Mouse (Mus musculus) monocyte, adult 59 days (primary cell): ENCODE measurements around the gene Lalba. TPM values are rescaled to one million over a fixed set of nuclear protein-coding genes. Genes with fewer than 3 reads are reported as not detected.

Source experiments
- total RNA-seq, 2 experiments: library from RNA; stranded (reverse); gene quantifications; one replicate each; pipeline ENCODE4 v1.2.4; 2023

The Lalba gene
- under 1 TPM in 1 of 2 experiments, not detected in 1; 0.73 TPM for total RNA-seq

DNA sequence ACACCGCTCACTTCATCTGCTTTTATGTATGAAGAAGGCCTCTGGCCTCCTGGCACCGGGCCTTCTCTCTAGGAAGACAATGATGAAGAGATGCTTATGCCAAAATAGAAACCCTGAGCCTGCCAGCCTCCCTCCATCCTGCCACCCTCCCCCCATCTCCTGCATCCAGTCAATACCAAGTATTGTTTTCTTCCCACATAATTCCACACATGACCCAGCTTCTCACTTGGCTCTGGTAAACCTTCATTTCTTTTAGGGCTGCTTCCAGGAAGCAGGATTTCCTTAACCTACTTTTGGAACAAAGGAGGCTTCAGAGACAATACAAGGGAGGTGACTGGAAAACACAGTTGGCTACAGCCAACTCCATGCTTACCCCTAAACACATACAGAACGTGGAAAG is at the start of gene Lalba:
Gene Lalba (minus strand): TSS at position 21 of the 400 bp plus-strand sequence.

DNA sequence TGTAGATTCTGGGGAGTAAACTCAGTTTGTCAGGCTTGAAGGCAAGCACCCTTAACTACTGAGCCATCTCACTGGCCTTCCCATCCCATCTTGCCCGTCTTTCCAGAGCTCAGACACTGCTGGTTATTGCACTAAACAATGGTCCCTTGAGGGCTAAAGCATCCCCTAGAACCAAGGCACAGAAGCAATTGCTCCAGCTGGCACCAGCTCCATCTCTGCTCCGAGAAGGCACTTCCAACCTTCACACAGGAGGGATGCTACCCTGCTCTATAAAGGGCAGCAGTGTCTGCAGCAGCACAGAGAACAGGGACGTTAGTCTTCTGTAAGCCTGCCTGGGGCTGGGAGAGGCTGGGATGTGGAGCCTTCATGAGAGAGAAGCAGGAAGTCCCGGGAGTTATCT is 9.6 kb upstream of the Lalba start, which contains the start of gene Olfr279:
Gene Olfr279 (plus strand): TSS at position 301 of the 400 bp plus-strand sequence.

DNA sequence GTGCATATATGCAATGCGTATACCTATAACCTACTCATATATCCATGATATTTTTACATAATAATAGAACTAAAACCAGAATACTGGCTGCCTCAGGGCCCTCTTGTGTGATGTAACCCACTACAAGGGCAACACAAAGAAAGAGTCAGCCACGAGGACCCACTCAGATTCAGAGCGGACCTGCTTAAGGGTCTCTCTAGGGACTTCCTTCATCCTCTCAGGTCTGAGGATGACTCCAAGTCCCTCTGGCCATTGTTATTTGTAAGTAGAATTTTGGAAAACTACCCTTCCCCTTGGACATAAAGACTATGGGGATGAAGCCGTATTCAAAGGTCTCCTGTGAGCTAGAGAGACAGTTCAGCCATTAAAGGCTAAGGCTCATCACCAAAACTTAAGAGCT is 12.9 kb downstream of the Lalba start, which contains the start of gene OR5BS1P:
Gene OR5BS1P (plus strand): TSS at position 301 of the 400 bp plus-strand sequence.

GRCm38 (mm10) chr15:98452288-98452687 is 30.2 kb downstream of the Lalba start, which contains the start of gene Olfr281:
Gene Olfr281, plus strand, starts transcription at chr15:98452588.

GRCm38 (mm10) chr15:98430925-98431324 is 51.6 kb downstream of the Lalba start, which contains the start of gene Olfr282:
Gene Olfr282, plus strand, starts transcription at chr15:98431225.

Other genes with a start within 250 kb of the Lalba start
- gene Olfr286, start 248.3 kb downstream of the Lalba start, total RNA-seq = not detected
- not detected for gene H1fnt, start 225.4 kb downstream of the Lalba start, total RNA-seq
- under 1 TPM; 0.16 to 0.30 TPM for gene Zfp641, start 186.6 kb downstream of the Lalba start, total RNA-seq
- not detected for gene Olfr285, start 165.4 kb downstream of the Lalba start, total RNA-seq
- not detected for gene Olfr284, start 141.7 kb downstream of the Lalba start, total RNA-seq
- gene Olfr283, start 101.8 kb downstream of the Lalba start, total RNA-seq = not detected
- not detected for gene Olfr282, start 51.5 kb downstream of the Lalba start, total RNA-seq
- not detected for gene Olfr281, start 30.1 kb downstream of the Lalba start, total RNA-seq
- gene OR5BS1P, start 12.8 kb downstream of the Lalba start, total RNA-seq = not detected
- gene Olfr279, start 9.7 kb upstream of the Lalba start, total RNA-seq = not detected
- gene Kansl2, start 51.5 kb upstream of the Lalba start, total RNA-seq = 10 to 100 TPM; 45.3 to 45.5 TPM
- gene Ccnt1, start 88.2 kb upstream of the Lalba start, total RNA-seq = 10 to 100 TPM; 81.2 to 85.4 TPM
- not detected for gene 4930415O20Rik, start 88.3 kb upstream of the Lalba start, total RNA-seq
- gene Adcy6, start 127.4 kb upstream of the Lalba start, total RNA-seq = 1 to 10 TPM; 3.5 to 4.2 TPM
- 1 to 10 TPM; 4.1 to 4.7 TPM for gene Cacnb3, start 148.1 kb upstream of the Lalba start, total RNA-seq
- gene Ddx23, start 180.2 kb upstream of the Lalba start, total RNA-seq = 100 to 1,000 TPM in 1 of 2 experiments, 10 to 100 TPM in 1; 97.7 to 139 TPM
- 1 to 10 TPM; 3.8 to 5.4 TPM for gene Rnd1, start 194.7 kb upstream of the Lalba start, total RNA-seq
- gene Ccdc65, start 225.5 kb upstream of the Lalba start, total RNA-seq = not detected
- 1 to 10 TPM in 1 of 2 experiments, under 1 TPM in 1; 0.94 to 1.3 TPM for gene Fkbp11, start 245.5 kb upstream of the Lalba start, total RNA-seq